Mouse (Mus musculus) adrenal gland (tissue): ENCODE measurements around the gene Nup88.

Experiments used
- intact Hi-C: fragments of 180-260 bp; cut with DNase I; formaldehyde crosslinking; loops from one replicate; pipeline ENCODE4 v1.15.1; 2025

Nup88 gene

DNA sequence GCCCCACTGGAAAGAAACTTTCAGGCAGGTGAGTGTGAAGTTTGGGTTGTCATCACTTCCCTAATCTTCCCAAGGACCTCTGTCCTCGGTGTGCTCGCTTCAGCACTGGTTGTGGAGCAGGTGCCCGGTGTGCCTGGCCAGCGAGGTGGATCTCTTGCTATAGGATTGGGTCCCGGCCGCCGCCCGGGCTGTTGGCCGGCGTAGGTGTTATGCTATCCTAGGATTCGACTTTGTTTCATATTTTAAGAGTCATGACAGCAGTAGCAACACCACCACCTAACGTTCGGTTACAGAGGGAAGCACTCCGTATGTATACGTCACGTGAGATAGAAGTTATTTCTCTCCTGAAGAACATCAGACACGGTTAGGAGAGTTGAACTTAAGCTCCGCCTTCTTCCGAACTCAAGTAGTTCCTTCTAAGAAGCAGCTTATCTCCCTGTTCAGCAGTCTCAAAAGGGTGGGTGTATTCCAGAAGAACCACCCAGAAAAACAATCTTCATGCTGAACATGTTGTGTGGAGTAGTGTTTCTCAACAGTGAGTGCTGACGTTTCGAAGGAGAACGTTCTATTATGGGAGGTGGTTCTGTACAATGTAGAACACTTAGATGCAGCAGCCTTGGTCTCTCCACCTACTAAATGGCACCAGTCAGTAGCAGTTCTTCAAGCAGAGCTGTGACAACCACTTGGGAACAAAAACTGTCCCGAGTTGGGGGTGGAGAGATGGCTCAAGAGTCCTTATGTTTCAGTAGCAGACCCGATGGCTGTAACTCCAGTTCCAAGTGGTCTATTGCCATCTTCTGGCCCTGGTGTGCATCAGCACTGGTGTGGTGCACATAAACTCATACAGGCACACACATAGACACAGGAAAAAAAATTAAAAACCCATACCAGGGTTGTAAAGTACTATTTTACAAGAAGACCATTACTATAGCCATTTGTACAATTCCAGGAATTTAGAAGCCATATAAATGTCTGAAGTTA lies 1.1 kb upstream of the Nup88 start:
- intact Hi-C loops, result no loop called here

DNA sequence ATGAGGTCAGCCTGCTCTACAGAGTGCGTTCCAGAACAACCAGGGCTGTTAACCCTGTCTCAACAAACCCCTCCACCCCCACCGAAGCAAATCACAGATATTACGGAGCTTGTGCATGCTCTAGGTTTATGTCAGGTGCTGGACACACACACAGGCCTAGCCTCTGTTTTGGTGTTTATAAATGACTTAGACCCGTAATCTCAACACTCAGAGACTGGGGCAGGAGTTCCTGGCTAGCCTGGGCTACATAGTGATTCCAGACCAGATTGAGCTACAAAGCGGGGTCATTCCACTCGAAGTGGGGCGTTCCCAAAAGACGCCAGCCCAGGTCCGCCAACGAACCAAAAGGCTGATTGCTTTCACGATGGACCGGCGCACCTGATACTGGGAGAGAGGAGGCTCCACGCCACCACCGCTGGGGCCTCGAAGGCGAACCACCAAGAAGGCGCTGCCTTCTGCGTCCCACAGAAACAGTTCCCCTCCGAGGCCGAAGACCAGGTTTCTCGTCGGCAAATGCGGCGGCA lies 440 bp downstream of the Nup88 start:
- intact Hi-C loops, result no loop called here

DNA sequence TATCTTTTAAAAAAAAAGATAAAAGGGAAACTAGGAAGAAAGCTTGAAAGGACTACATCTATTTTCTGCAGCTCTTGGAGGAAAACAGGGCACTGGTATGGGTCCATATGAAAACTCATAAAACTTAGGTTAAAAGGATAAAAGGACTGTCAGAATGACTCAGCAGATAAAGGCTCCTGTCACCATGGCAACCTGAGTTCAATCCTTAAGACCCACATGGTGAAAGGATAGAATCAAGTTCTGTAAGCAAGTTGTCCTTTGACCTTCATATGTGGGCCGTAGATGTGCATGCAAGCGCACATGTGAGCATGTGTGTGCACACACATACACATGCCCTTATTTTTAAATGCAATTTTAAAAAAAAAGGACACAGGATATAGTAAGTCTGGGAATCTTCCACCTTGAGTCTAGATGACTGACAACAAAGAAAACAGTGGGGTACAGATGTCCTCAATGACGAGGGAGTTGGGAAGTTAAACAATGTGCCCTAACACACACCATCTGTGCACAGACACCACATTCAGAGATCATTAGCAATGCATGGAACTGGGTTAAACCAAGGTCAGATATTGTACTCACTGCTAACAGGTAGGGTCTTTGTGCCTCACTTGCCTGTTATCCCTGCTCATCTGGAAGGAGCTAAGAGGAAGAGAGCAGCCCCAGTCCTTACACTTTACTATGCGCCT lies 5.4 kb downstream of the Nup88 start:
- intact Hi-C loops, result no loop called here

DNA sequence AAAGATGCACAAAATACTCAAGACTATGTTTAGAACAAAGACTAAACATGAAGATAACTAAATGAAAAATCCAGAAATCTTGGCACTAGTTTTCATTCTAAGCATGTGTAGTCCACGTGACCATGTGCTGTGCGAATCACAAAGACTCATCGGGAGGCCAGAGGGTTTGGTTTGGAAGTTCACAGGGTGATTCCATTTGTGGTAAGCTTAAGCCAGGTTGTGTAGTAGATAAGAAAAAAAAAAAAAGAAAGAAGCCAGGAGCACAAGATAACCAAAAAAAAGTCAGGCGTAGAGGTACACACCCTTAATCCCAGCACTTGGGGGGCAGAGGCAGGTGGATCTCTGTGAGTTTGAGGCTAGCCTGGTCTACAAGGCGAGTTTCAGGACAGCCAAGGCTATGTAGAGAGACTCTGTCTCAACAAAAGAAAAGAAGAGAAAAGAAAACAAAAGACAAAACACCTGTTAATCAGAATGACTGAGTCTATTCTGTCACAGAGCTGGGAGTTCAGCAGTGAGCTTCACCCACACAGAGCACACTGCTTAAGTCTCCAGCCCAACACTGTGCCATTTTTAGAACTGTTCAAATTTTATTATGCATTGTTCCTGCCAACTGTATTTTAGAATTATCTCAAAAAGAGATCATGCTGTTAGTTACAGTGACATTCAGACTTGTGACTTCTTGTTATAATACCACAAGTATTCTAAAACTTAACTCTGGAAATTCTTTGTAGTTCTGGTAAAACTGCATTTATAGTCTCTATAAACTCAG lies 8.8 kb downstream of the Nup88 start:
- intact Hi-C loops, result no loop called here

DNA sequence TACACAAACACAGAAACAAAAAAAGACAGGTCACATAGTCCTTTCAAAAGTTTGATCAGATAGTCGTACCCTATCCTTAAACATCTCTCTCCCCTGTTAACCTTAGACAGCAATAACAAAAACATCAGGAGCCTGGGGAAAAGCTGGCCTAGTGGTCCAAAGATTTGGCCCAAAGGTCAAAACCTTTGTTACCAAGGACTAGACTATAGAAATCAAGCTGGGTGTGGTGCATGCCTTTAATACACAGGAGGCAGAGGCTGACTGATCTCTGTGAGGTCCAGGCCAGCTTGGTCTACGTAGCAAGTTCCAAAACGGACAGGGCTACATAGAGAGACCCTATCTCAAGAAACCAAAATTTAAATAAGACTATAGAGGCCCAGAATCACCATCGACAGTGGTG lies 15.1 kb downstream of the Nup88 start:
- intact Hi-C loops, result no loop called here

DNA sequence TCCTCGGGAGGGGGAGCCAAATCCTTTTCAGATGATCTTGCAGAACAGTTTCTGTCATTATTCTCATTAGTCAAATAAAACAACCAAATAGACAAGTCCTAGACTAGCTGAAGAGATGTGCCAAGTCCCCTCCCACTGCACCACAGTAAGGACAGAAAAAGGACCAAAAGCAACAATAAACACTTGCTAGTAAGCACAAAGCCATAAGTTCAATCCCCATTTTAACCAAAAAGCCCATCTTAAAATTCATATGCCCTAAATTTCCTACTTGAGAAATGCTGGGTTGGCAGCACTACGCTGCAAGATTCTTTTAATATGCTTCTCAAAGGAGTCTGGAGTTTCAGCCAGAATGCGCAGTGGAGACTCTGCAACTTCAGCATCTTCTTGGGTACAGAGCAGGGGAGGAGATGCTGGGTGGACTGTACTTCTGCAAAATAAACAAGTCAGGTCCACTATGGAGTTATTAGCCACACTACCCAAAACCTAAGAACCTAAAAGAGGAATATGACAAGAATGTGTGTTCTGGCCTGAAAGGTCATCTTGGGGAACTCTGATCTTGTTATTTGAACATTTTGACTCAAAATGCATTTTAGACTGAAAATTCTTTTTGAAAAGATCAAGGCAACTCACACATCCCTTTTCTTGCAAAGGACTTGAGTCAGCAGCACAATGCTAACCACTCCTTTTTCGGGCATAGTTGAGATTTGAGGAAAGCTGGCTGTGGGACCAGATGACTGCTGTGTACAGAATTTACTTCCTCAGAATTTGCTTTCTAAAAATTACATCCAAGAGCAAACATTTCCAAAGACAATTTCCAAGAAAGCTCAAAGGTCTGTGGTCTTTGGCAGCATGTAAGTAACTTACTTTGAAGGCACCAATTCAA lies 24.6 kb downstream of the Nup88 start:
- intact Hi-C loops, result no loop called here

DNA sequence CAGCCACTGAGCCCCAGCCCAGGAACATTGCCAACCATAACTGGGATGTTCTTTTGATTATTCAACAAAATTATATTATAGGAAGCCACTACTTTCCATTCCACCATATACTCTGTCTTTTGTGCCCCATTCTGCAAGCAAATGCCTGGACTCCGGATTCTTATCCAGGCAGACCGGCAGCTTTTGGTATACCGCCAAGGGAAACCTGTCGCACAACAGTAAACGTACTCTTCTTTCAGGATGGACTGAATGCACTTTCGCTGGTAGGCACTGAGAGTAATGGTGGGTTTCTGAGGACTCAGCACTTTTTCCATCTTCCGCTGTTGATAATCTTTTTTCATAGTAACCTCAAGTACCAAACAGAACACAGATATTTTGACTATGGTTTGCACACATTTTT lies 26.1 kb downstream of the Nup88 start:
- intact Hi-C loops, result no loop called here

DNA sequence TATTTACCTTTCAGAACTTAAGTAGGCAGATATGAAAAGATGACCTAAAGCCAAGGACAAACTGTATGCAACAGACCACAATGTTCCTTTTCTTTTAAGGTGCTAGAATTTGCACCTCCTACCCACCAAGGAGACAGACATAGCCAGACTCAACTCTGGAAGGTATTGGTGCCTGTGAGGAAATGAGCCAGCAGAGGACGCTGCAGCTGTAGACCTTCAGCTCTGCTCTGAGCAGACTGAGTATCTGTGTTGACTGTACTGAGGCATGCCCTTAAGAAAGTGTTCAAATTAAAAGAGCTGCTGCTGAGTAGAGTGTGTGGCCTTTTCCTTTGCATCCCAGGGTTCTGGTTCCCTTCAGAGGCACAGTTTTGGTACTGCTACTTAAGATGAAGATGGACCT lies 27.2 kb downstream of the Nup88 start:
- intact Hi-C loops, result no loop called here

DNA sequence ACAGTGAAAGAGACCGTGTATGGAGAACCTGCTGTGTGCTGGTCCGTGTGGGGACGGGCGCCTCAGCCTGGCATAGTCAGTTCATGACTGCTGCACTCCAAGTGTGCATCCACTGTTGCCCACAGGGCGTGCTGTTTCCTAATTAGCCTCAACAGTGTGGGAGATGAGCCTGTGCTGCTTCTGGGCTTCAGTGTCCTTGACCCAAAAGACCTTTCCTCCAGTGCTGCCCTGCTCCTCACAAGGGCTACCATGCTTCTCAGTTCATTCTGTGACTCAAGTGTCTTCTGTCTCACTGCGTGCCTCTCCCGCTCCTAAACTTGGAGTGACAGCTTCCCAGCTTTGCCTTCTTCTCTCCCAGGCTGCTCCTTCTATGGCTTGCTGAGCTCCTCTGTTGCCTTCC lies 34.5 kb downstream of the Nup88 start:
- intact Hi-C loops, result no loop called here

DNA sequence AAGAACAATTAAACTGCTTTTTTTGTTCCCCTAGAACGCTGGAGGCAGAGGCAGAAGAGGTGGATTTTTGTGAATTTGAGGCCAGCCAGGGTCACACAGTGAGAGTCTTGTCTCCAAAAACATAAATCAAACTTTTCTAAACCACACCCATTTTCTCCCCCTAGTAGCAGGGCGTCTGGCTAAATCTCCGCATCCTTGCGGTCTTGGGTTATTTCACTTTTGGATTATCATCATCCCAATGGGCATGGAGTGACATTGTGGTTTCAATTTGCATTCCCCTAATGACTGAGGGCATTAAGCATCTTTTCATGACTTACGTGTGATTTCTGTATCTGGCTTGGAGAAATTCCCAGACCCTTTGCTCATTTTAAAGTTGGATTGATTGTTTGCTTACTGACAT lies 38.3 kb downstream of the Nup88 start:
- intact Hi-C loops, result no loop called here

DNA sequence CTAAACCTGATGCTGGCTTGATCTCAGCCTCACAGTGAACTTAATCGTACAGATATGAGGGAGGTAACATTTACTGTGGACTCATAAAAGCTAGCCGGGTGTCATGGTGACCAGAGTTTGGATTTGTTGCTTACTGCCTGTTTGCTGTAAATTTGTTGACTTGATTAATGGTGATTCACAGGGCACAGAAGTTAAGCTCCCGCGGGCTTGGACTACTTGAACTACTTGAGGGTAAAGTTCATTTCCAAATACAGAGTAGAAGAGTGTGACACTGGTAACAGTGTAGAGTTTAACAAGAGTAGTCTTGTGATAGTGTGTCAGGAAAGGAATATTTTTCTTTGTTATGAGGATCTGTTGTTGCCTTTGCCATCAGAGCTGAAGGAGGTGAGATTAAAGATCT lies 50.2 kb downstream of the Nup88 start:
- intact Hi-C loops, result no loop called here

DNA sequence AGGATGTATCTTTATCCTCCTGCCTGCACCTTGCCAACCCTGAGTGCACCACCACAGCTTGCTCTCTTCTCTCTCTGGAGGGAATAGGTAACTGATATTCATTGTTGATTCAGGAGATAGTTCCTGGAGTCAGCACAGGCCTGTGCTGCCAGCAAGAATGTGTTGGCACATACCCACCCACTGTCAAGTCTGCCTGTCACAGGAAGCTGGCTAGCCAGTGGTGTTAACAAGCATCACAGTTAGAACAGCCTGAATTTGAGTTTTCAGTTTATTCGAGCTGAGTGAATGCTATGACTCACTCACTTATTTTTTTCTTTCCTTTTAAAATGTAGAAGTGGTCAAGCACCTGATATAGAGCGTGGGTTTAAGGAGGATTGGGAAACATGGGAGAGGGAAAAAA lies 51.9 kb downstream of the Nup88 start:
- intact Hi-C loops, result no loop called here

DNA sequence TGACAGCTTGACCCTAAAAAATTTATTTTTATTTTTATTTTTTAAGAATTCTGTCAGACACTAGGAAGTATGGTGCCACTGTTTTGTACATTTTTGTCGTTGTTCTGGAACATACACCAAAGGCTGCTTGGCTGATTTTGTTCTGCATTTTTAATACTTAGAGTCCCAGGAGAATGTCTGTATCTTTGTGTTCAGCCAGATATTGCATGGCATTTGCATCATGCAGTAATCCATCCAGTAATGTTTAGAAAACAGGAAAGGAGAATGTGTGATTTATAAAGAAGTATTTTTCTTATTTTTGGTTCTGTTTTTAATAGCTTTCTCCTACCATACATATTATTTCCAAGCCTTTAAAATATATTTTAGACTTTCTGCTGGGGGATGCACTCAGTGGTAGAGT lies 57.9 kb downstream of the Nup88 start:
- intact Hi-C loops, result no loop called here

DNA sequence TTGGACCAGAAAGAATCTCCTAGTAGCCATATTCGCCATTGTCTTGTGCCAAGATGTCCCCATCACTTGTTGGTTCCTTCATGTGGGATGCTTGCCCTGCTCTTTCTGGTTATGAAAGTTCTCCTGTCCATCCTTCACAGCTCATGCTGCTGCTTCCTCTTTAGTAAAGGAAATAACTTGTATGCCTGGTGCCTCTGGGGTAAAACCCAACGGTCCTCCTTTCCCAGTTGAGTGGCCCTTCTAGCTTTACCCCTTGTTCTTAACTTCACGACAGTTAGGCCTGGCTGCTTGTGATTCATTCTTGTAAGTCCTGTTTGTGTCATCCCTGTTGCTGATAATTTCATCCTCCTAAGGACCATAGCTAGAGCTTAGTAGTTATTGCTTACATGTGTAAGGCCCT lies 58.5 kb downstream of the Nup88 start:
- intact Hi-C loops, result no loop called here

DNA sequence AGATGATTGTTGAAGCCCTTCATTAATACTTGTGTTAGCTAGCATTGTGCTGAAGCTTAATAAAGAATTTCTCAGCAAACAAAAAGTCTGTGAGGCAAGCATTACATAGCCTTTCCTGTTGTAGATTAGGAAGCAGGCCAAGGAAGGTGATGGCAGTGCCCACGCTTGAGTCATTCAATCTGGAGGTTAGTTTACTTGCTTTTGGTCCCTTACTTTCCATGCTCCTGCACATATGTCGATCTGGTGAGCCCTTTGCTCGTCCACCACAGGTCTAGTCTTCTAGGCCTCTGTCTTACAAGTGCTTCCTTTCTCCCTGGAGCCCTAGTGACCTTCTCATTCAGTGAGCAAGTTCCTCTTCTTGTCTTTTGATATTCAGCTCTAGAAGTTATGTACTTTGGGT lies 63.1 kb downstream of the Nup88 start:
- intact Hi-C loops, result loop anchor here (10.0 kb wide), 1 partner anchor 62 kb away; the partner anchor contains the start of gene Rabep1

DNA sequence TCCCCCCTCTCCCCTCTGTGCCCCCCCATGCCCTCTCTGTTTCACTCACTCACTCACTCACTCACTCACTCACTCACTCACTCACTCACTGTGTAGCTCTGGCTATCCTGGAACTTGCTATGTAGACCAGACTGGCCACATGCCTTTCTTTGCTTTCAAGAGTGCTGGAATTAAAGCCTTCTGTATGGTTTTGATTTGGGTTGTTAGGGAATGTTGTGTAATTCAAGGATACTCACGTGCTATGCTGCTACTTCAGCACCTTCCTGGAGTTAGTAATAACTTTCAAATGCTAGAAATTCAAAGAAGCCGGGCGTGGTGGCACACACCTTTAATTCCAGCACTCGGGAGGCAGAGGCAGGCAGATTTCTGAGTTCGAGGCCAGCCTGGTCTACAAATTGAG lies 71.6 kb downstream of the Nup88 start:
- intact Hi-C loops, result loop anchor here (10.0 kb wide), 1 partner anchor 113 kb away; no protein-coding TSS in a partner anchor

DNA sequence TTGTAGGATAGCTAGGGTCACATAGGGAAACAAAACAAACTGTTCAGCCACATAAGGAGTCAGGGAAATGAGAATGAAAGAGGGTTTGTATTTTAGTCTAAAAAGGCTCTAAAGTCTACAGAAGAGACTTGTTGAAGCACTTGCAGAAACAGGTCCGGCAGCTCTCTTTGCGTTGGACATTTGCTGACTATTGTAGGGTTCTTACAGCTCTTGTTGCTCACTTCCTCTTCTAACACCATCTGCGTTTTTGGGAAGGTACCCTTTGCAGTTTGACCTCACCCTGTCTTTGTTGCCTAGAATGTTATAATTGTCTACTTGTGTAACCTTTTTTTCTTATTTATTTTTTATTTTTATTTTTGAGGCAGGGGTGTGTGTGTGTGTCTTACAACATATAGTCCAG lies 72.1 kb downstream of the Nup88 start:
- intact Hi-C loops, result loop anchor here (10.0 kb wide), 1 partner anchor 113 kb away; no protein-coding TSS in a partner anchor
